Mouse (Mus musculus) right cerebral cortex, adult 18-20 months (tissue): ENCODE data around the gene Mpig6b.

Experiments used
- DNase-seq: peaks from one replicate; pipeline ENCODE4 v3.0.0; 2022; ENCODE audit warnings: mixed read lengths

Mpig6b gene

GRCm38 (mm10) chr17:35015296-35015695 is 50.7 kb downstream of the Mpig6b start:
- no peak for DNase-seq

GRCm38 (mm10) chr17:35013221-35013620 is 52.8 kb downstream of the Mpig6b start:
- no peak for DNase-seq
